Mouse (Mus musculus) erythroblast, embryonic 14.5 days (primary cell): Measurements from ENCODE around the gene Camk2d.

Source experiments
- GATA1 ChIP-seq: IDR thresholded peaks from 2 replicates; pipeline ENCODE4 v1.6.1; 2012; ENCODE audit warnings: low read length, inconsistent platforms, mixed read lengths
- TAL1 ChIP-seq: IDR thresholded peaks from 3 replicates; pipeline ENCODE4 v1.6.1; 2012; ENCODE audit warnings: low read length, inconsistent platforms, mixed read lengths

- TF ChIP-seq TAL1 = no peak
- TF ChIP-seq GATA1 = no peak
These were observed 3.2 kb downstream of the Camk2d start for GRCm38 (mm10) chr3:126599335-126599734.
